Mouse (Mus musculus): Measurements from ENCODE around the gene Plcd3. TPM values are rescaled to one million over a fixed set of nuclear protein-coding genes. Genes with fewer than 3 reads are reported as not detected.
A peak's percentile ranks its signal among the peaks of the same experiment; 100 is the strongest.

The Plcd3 gene
- polyA plus RNA-seq, 1 experiment from 2014 or later = 1.7 TPM

DNA sequence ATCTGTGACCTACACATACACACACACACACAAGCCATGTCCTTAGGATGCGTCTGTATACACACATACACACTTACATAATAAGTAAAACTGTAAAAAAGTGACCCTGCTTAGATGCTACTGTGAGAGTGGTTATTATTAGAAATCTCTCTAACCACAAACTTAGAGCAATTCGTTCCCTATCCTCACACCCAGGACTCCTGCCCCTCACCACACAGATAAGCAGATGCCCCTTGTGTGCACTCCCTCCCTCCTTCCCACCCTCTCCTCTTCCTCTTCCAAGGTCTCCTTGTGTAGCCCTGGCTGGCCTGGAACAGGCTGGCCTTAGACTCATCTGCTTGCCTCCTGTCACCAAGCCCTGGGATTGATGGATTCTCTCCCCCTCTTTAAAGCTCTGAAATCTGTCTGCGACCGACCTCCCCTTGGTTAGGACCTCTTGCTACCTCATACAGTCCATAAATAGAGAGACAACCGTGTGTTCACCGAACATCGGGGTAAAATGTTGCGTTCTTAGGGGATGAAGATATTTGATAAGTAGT is 34.6 kb upstream of the Plcd3 start:
- Histone ChIP-seq H3K36me3 (peaks cover 14% of the 10 kb centered on the region; the same call in 1 of the 2 replicates), H3K9ac (no peak overlapping the region; the same call in 1 of the 2 replicates), H3K9me3 (replicated peaks) (no peaks in the 10 kb centered on the region), H3K4me3 (no peak overlapping the region), H3K27ac (no peak overlapping the region), H3K4me2 (replicated peaks) (no peak overlapping the region), H3K4me1 (peaks cover 29% of the 10 kb centered on the region), H3K27me3 (no peaks in the 10 kb centered on the region)
- WGBS = 89% methylated on average over 8 of the region's 8 CpGs
- no peak for ATAC-seq (ENCODE audit: low FRiP score)

DNA sequence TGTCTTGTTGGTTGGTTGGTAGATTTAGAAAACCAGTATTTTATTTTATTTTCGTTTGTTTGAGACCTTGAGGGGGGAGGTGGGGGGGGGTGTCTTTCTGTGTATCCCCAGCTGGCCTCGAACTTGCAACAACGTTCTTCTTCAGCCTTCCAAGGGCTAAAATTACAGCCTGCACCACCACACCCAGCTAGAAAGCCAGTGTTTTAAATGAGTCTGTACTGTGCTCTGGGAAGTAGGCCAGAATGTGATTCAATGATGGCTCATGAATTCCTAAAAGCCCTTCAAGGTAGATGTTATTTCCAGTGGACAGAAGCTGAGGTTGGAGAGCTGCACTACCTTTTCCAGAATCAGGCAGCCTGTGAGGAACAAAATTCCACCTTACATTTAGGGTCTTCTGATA is 32.8 kb upstream of the Plcd3 start:
- Histone ChIP-seq H3K4me3 (no peak overlapping the region), H3K36me3 (0 out of 2 replicates have a peak, but pooled peaks cover 6% of the 10 kb centered on the region), H3K27me3 (no peaks in the 10 kb centered on the region), H3K4me2 (replicated peaks) (no peak overlapping the region), H3K9me3 (replicated peaks) (no peaks in the 10 kb centered on the region), H3K9ac (no peak overlapping the region), H3K4me1 (peaks cover 38% of the 10 kb centered on the region), H3K27ac (no peak overlapping the region)
- ATAC-seq (ENCODE audit: low FRiP score) = no peak
- WGBS = 80% methylated on average over 3 of the region's 3 CpGs

DNA sequence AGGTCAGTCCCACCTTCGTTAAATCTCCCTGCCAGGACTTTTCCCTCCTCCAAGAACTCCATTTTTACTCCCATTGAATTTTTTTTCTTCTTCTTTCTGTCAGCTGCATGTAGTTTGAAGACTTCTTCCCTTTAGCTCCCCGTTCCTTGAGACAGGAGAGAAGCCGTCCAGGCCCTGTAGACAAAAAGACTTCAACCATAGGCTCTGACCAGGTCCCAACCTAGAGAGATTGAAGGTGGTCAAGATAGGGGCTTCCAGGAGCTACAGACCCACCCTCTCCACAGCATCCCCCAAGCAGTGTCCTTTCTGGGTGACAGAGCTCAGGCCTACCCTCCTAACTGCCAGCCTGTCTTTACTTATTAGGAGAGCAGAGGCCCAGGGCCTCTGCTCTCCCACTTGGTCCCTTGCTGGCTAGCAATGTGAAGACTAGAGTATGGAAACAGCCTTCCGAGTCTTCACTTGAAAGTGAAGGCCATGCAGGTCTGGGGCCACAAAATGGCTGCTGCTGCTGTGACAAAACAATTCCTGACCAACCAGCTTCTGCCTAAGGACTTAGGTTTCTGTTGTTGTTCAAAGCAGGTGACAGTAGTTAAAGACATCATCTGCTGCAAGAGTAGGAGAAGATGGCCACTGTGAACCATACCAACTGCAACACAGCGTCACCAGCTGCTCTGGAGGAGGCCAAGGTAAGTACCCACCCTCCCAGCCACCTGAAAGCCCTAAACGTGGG is 32.2 kb upstream of the Plcd3 start:
- Histone ChIP-seq H3K4me3 (peak overlapping the region; percentile 21), H3K9ac (peak overlapping the region; percentile 57), H3K36me3 (0 out of 2 replicates have a peak, but pooled peaks cover under 1% of the 10 kb centered on the region), H3K27me3 (no peaks in the 10 kb centered on the region), H3K27ac (peak overlapping the region; percentile 73), H3K4me1 (peaks cover 38% of the 10 kb centered on the region), H3K4me2 (replicated peaks) (peak overlapping the region; percentile 50), H3K9me3 (replicated peaks) (no peaks in the 10 kb centered on the region)
- peak; percentile 41; the same call in 1 of the 2 replicates for ATAC-seq (ENCODE audit: low FRiP score)
- WGBS = 59% methylated on average over 6 of the region's 6 CpGs

DNA sequence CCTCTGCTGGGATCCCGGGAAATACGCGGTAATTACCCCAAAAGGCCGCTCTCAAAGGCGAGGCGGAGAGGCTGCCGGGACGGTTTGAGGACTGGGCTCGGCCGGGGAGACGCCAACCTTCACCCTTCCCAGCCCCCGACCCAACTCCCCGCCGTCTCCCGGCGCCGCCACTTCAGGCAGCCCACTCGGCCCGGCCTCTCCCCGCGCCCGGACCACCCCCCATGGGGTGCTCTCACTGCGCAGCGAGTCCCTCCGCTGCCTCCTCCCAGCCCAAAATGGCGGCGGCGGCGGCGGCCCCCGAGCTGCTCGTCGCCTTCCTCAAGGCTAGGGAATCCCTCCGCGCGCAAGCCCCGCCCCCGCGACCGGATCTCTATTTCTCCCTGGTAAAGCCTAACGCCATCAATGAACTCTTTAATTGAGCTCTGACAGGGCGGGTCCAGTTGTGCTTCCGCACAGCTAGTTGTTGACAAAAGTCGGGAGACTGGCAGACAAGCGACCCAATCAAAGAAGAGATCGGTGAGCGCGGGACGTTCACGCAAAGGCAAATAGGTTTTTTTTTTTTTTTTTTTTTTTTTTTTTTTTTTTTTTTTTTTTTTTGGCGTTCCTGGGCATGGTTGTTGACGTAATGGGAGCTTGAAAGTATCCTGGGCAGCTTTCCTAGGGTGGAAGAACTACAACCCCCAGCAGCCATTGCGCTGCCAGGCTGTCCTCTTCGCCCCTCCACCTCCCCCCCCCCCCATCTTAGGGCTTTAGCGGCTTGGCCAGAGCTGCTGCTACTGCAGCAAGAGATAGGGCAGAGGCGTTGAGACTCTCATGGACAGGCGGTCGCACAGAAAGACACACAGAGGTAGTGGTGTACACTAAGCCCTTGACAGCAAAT is 31.4 kb upstream of the Plcd3 start:
- ATAC-seq (ENCODE audit: low FRiP score) = peak; percentile 91
- Histone ChIP-seq H3K27ac (peak overlapping the region; percentile 97), H3K27me3 (no peaks in the 10 kb centered on the region), H3K4me2 (replicated peaks) (peak overlapping the region; percentile 63), H3K4me3 (peak overlapping the region; percentile 86), H3K9ac (peak overlapping the region; percentile 99), H3K4me1 (peaks cover 38% of the 10 kb centered on the region), H3K36me3 (no peaks in the 10 kb centered on the region), H3K9me3 (replicated peaks) (no peaks in the 10 kb centered on the region)
- under 1% methylated on average over 58 of the region's 58 CpGs for WGBS

DNA sequence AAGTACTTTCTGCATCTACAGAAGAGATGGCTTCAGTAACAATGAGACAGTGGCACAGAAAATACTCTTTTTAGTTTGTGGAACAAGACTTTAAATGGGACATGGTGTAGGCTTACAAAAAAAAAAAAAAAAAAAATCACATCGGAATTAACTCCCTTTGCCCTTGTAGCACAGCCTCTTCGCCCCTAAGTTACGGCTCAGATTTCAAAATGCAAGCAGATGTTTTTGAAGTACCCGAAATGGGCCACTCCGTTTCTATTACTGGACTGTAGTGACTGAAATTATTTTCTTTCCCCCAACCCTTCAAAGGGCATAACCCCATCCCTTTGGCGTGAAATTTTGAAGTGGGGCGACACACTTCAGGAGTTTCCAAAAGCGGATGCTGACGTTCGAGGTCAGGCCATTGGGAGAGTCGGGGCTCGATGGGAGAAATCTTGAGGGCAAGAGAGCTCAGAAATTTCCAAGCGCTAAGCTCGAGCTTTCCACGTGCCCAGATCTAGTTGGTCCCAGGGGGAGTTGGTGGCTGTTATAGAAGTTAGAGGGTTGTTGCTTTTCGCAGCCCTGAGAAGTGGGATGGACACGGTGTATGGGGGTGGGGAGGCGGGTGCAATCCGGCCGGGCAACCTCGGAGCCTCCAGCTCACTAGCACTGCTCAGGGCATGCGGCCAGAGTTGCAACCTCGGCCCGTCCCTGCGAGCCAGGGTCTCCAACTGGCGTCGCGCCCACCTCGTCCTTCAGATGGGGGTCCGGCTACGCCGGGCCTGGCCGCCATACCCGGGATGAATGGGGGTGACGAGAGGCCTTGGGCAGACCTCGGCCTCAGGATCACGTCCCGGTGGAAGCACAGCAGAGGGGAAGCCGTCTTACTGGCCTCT is 30.5 kb upstream of the Plcd3 start, which contains the start of gene Hexim2:
TSS of gene Hexim2 (plus strand) at position 729 of the 875 bp plus-strand sequence.
- peak within 1 kb of the TSS; percentile 63 for H3K4me2 ChIP-seq (replicated peaks)
- H3K36me3 ChIP-seq = no peaks in the 10 kb centered on the region
- H3K4me1 ChIP-seq = peaks cover 38% of the 10 kb centered on the region
- no peaks in the 10 kb centered on the region for H3K9me3 ChIP-seq (replicated peaks)
- under 1% methylated on average over 39 of the region's 39 CpGs for WGBS
- H3K9ac ChIP-seq = peak within 1 kb of the TSS; percentile 99
- H3K27me3 ChIP-seq = no peaks in the 10 kb centered on the region
- H3K27ac ChIP-seq = peak within 1 kb of the TSS; percentile 97
- peak within 1 kb of the TSS; percentile 86 for H3K4me3 ChIP-seq
- ATAC-seq (ENCODE audit: low FRiP score) = peak; percentile 58

DNA sequence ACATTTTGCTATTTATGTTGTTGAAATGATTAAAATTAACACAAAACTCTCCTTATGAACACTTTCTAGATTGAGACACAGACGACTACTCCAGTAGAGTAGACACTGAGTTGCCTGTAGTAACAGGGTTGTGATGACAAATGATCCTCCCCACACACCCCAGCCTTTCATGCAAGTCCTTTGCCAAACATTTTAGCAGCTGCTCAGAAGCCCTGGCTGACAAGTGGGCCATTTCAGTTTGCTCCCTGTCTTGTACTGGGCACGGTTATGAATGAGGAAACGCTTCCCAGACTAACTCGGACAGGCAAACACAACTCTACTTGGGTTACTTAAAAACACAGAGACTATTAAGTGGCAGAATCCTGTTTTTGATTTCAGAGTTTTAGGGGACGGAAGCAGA is 18.9 kb upstream of the Plcd3 start:
- no peaks in the 10 kb centered on the region for H3K27me3 ChIP-seq
- no peak overlapping the region for H3K4me2 ChIP-seq (replicated peaks)
- H3K36me3 ChIP-seq = no peaks in the 10 kb centered on the region
- ATAC-seq (ENCODE audit: low FRiP score) = no peak
- H3K27ac ChIP-seq = no peak overlapping the region
- H3K9ac ChIP-seq = no peak overlapping the region
- H3K4me3 ChIP-seq = no peak overlapping the region
- H3K4me1 ChIP-seq = peaks cover 18% of the 10 kb centered on the region
- H3K9me3 ChIP-seq (replicated peaks) = no peaks in the 10 kb centered on the region
- 70% methylated on average over 5 of the region's 5 CpGs for WGBS

DNA sequence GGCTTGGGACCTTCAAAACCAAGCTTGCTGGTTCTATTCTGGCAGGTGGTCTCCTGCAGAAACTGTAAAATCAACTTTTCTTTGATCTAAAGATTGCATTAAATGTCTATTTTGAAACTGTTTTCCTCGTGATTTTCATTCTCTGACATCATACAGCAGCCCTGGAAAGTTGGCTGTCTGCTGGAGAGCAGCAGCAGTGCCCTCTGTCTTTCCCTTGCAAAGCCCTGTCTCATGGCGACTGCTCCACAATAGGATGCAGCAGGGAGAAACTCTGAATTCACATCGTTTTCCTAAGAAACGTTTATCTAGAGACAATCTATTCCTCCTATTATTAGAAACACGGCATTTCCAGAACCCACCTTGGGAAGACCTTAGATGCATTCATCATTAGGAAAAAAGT is 18.2 kb upstream of the Plcd3 start:
- no peak overlapping the region for H3K4me3 ChIP-seq
- H3K4me2 ChIP-seq (replicated peaks) = no peak overlapping the region
- no peaks in the 10 kb centered on the region for H3K27me3 ChIP-seq
- WGBS = 55% methylated on average over 5 of the region's 5 CpGs
- H3K36me3 ChIP-seq = no peaks in the 10 kb centered on the region
- no peak overlapping the region for H3K27ac ChIP-seq
- H3K4me1 ChIP-seq = peaks cover 21% of the 10 kb centered on the region
- no peak overlapping the region for H3K9ac ChIP-seq
- no peaks in the 10 kb centered on the region for H3K9me3 ChIP-seq (replicated peaks)
- ATAC-seq (ENCODE audit: low FRiP score) = no peak

DNA sequence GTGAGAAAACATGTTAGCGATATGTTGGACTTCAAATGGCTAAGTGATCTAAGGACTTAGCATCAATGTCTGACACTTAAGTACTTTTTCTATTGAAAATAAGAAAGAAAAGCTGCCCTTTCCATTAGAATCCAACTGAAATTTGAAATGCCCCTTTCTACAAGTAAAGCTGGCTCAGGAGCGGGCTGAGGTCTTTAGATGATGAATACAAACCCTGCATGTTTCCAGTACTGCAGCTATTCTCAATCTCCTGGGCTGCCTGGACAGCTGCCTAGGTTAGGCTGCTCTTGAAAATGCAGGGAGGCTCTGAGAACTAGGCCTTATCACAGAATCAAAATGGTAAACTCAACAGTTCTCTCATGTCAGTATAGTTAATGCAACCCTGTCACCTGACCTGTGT is 17.4 kb upstream of the Plcd3 start:
- no peak overlapping the region for H3K9ac ChIP-seq
- H3K4me3 ChIP-seq = no peak overlapping the region
- no peaks in the 10 kb centered on the region for H3K36me3 ChIP-seq
- peaks cover 3% of the 10 kb centered on the region for H3K27me3 ChIP-seq
- no peak overlapping the region for H3K27ac ChIP-seq
- no peak for ATAC-seq (ENCODE audit: low FRiP score)
- H3K9me3 ChIP-seq (replicated peaks) = no peaks in the 10 kb centered on the region
- H3K4me1 ChIP-seq = peaks cover 24% of the 10 kb centered on the region
- WGBS = 92% methylated on average over 2 of the region's 2 CpGs
- peak overlapping the region; percentile 80 for H3K4me2 ChIP-seq (replicated peaks)

DNA sequence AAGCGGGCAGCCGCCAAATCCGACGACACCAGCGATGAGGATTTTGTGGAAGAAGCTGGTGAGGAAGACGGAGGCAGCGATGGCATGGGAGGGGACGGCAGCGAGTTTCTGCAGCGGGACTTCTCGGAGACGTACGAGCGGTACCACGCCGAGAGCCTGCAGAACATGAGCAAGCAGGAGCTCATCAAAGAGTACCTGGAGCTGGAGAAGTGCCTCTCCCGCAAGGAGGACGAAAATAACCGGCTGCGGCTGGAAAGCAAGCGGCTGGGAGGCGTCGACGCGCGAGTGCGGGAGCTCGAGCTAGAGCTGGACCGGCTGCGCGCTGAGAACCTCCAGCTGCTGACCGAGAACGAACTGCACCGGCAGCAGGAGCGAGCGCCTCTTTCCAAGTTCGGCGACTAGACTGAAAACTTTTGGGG is 16.1 kb upstream of the Plcd3 start:
- WGBS = under 1% methylated on average over 38 of the region's 38 CpGs
- peak overlapping the region; percentile 59 for H3K4me3 ChIP-seq

DNA sequence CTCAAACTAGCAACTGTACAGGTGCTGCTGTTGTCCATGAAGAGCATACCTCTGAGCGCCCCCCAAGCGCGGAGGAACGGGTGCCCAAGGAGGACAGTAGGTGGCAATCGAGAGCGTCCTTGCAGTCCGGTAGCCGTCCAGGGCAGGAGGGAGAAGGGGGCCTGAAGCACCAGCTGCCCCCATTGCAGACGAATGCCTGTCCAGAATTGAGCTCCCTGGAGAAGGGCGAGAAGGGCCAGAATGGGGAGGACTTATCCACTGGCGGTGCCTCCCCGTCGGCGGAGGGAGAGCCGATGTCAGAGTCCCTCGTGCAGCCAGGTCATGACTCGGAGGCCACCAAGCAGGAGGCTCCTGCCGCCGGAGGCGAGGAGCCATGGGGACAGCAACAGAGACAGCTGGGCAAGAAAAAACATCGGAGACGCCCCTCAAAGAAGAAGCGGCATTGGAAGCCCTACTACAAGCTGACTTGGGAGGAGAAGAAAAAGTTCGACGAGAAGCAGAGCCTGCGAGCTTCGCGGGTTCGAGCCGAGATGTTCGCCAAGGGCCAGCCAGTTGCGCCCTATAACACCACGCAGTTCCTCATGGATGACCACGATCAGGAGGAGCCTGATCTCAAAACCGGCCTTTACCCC is 15.6 kb upstream of the Plcd3 start:
- WGBS = under 1% methylated on average over 35 of the region's 35 CpGs
- peak overlapping the region; percentile 89 for H3K27ac ChIP-seq
- H3K9me3 ChIP-seq (replicated peaks) = no peaks in the 10 kb centered on the region
- peak; percentile 20 for ATAC-seq (ENCODE audit: low FRiP score)
- H3K4me3 ChIP-seq = peak overlapping the region; percentile 59
- peaks cover 31% of the 10 kb centered on the region for H3K4me1 ChIP-seq
- H3K36me3 ChIP-seq = no peaks in the 10 kb centered on the region
- H3K4me2 ChIP-seq (replicated peaks) = peak overlapping the region; percentile 80
- H3K27me3 ChIP-seq = peaks cover 21% of the 10 kb centered on the region
- peak overlapping the region; percentile 70 for H3K9ac ChIP-seq

More for the DNA sequence above, 16.1 kb upstream of the Plcd3 start:
- H3K9ac ChIP-seq = peak overlapping the region; percentile 70
- no peaks in the 10 kb centered on the region for H3K36me3 ChIP-seq
- ATAC-seq (ENCODE audit: low FRiP score) = no peak
- peaks cover 15% of the 10 kb centered on the region for H3K27me3 ChIP-seq
- H3K4me1 ChIP-seq = peaks cover 25% of the 10 kb centered on the region
- no peaks in the 10 kb centered on the region for H3K9me3 ChIP-seq (replicated peaks)
- H3K27ac ChIP-seq = 0 out of 2 replicates have a peak overlapping the region, but pooled peaks have one; percentile 18
- peak overlapping the region; percentile 80 for H3K4me2 ChIP-seq (replicated peaks)

Data from hindbrain, embryonic 12.5 days (tissue).